Mouse (Mus musculus) gastrocnemius, postnatal 14 days (tissue): ENCODE results near the gene Bcar3. TPM values are rescaled to one million over a fixed set of nuclear protein-coding genes. Genes with fewer than 3 reads are reported as not detected.
A peak's percentile ranks its signal among the peaks of the same experiment; 100 is the strongest.

Source experiments
- DNase-seq: peaks from one replicate; pipeline ENCODE4 v3.0.0; 2021; ENCODE audit warnings: mixed read lengths
- intact Hi-C: fragments of 180-260 bp; cut with DNase I; formaldehyde crosslinking; loops from one replicate; pipeline ENCODE4 v1.15.1; 2025; ENCODE audit warnings: low total_unique reads
- total RNA-seq, 2 experiments: library from RNA; stranded (reverse); gene quantifications; 2 replicates each; pipeline ENCODE4 v1.2.3; 2021

Bcar3 gene
- total RNA-seq, 2 experiments from 2014 or later = 8.3 to 9.5 TPM

- intact Hi-C loops = no loop called here
- DNase-seq = no peak
Observed at GRCm38 (mm10) chr3:122324528-122324927, 30.6 kb downstream of the Bcar3 start.

- DNase-seq = no peak
- intact Hi-C loops = no loop called here
Observed at GRCm38 (mm10) chr3:122330484-122330883, 36.5 kb downstream of the Bcar3 start.

- DNase-seq = no peak
- intact Hi-C loops = no loop called here
Observed at GRCm38 (mm10) chr3:122333493-122333892, 39.6 kb downstream of the Bcar3 start.

- no peak for DNase-seq
- intact Hi-C loops = no loop called here
Observed at GRCm38 (mm10) chr3:122333902-122334301, 40.0 kb downstream of the Bcar3 start.

GRCm38 (mm10) chr3:122334375-122334774, 40.4 kb downstream of the Bcar3 start:
- intact Hi-C loops = no loop called here
- DNase-seq = no peak

- intact Hi-C loops = no loop called here
- DNase-seq = no peak
Observed at GRCm38 (mm10) chr3:122336030-122336429, 42.1 kb downstream of the Bcar3 start.

- intact Hi-C loops = no loop called here
- no peak for DNase-seq
Observed at GRCm38 (mm10) chr3:122337992-122338391, 44.1 kb downstream of the Bcar3 start.

GRCm38 (mm10) chr3:122338897-122339296, 45.0 kb downstream of the Bcar3 start:
- intact Hi-C loops = no loop called here
- DNase-seq = no peak

GRCm38 (mm10) chr3:122340135-122341068, 46.5 kb downstream of the Bcar3 start:
- intact Hi-C loops = no loop called here
- no peak for DNase-seq

GRCm38 (mm10) chr3:122343437-122343853, 49.5 kb downstream of the Bcar3 start:
- intact Hi-C loops = no loop called here
- DNase-seq = no peak

GRCm38 (mm10) chr3:122344350-122344749, 50.4 kb downstream of the Bcar3 start:
- no peak for DNase-seq
- intact Hi-C loops = no loop called here

- intact Hi-C loops = no loop called here
Observed at GRCm38 (mm10) chr3:122345977-122346472, 52.1 kb downstream of the Bcar3 start.

GRCm38 (mm10) chr3:122346600-122346999, 52.7 kb downstream of the Bcar3 start:
- intact Hi-C loops = no loop called here
- DNase-seq = no peak

More at GRCm38 (mm10) chr3:122345977-122346472, 52.1 kb downstream of the Bcar3 start:
- DNase-seq = no peak

- DNase-seq = no peak
- intact Hi-C loops = no loop called here
Observed at GRCm38 (mm10) chr3:122348677-122349076, 54.7 kb downstream of the Bcar3 start.

- intact Hi-C loops = no loop called here
- DNase-seq = no peak
Observed at GRCm38 (mm10) chr3:122352801-122353200, 58.9 kb downstream of the Bcar3 start.

- intact Hi-C loops = no loop called here
- DNase-seq = no peak
Observed at GRCm38 (mm10) chr3:122359426-122359825, 65.5 kb downstream of the Bcar3 start.

- intact Hi-C loops = no loop called here
- DNase-seq = no peak
Observed at GRCm38 (mm10) chr3:122359954-122360353, 66.0 kb downstream of the Bcar3 start.

- intact Hi-C loops = no loop called here
- DNase-seq = peak; percentile 49
Observed at GRCm38 (mm10) chr3:122360721-122361138, 66.8 kb downstream of the Bcar3 start.

- intact Hi-C loops = no loop called here
- DNase-seq = peak; percentile 54
Observed at GRCm38 (mm10) chr3:122362719-122363118, 68.8 kb downstream of the Bcar3 start.

- intact Hi-C loops = no loop called here
- DNase-seq = no peak
Observed at GRCm38 (mm10) chr3:122364565-122364964, 70.6 kb downstream of the Bcar3 start.

- intact Hi-C loops = no loop called here
- peak; percentile 30 for DNase-seq
Observed at GRCm38 (mm10) chr3:122365326-122365725, 71.4 kb downstream of the Bcar3 start.
